Mouse (Mus musculus): ENCODE data around the gene Smim24.

- no peak for TF ChIP-seq CTCF (IDR thresholded peaks at IDR 0.05; ENCODE audit: low read depth)
- no peak for TF ChIP-seq EP300 (IDR thresholded peaks at IDR 0.05; ENCODE audit: low read depth)
Measured at GRCm38 (mm10) chr10:81349961-81350350, 42.9 kb upstream of the Smim24 start.

All from liver, postnatal 0 days (tissue).